Mouse (Mus musculus) CH12.LX (cell line): ENCODE results near the gene Gbp3. TPM values are rescaled to one million over a fixed set of nuclear protein-coding genes. Genes with fewer than 3 reads are reported as not detected.
A peak's percentile ranks its signal among the peaks of the same experiment; 100 is the strongest.

Source experiments
- DNase-seq: peaks from one replicate; pipeline ENCODE4 v3.0.0-alpha.2; 2013; ENCODE audit errors: extremely low read depth
- H3K27ac ChIP-seq: 2 replicates; pipeline ENCODE4 v1.5.1; 2012; ENCODE audit warnings: low read depth, mild to moderate bottlenecking, control low read depth, moderate library complexity; ENCODE audit not compliant: insufficient read depth
- H3K27me3 ChIP-seq: replicated peaks from 2 replicates; pipeline ENCODE3; 2012; ENCODE audit warnings: inconsistent platforms
- H3K36me3 ChIP-seq, 2 experiments: replicated peaks in 1 of 2; 2 replicates each; pipeline versions ENCODE3 to v1.6.1; 2012; ENCODE audit warnings: inconsistent platforms in 1 of 2, low read length in 1 of 2, mild to moderate bottlenecking in 1 of 2, mixed read lengths in 1 of 2, moderate library complexity in 1 of 2; ENCODE audit not compliant: control insufficient read depth in 1 of 2, insufficient read depth in 1 of 2
- H3K4me1 ChIP-seq, 2 experiments: 2 replicates each; pipeline ENCODE4 v1.6.1; 2012; ENCODE audit warnings: inconsistent platforms in 1 of 2, moderate library complexity in 1 of 2; ENCODE audit not compliant: insufficient read depth in 2 of 2, control insufficient read depth in 1 of 2
- H3K4me2 ChIP-seq: 2 replicates; pipeline ENCODE4 v1.6.1; 2012; ENCODE audit warnings: low read depth, mild to moderate bottlenecking, control low read depth; ENCODE audit not compliant: poor library complexity, insufficient read depth, severe bottlenecking
- H3K4me3 ChIP-seq, 3 experiments: fragments of 150-350 bp in 1 of 3; sonication (generic) in 1 of 3; replicated peaks in 1 of 3; 2 replicates each; pipeline versions ENCODE3 to v1.5.1; 2011 to 2012; ENCODE audit warnings: low read depth in 2 of 3, low read length in 2 of 3, mild to moderate bottlenecking in 2 of 3, moderate library complexity in 2 of 3, control low read depth in 1 of 3, improper control_type of control experiment in 1 of 3, inconsistent platforms in 1 of 3, mixed read lengths in 1 of 3; ENCODE audit not compliant: poor library complexity in 1 of 3
- H3K79me2 ChIP-seq: replicated peaks from 2 replicates; pipeline ENCODE4 v1.6.1; 2012; ENCODE audit warnings: mild to moderate bottlenecking, moderate library complexity; ENCODE audit not compliant: control insufficient read depth, poor library complexity, insufficient read depth, severe bottlenecking; ENCODE audit errors: extremely low read depth
- H3K9ac ChIP-seq: 2 replicates; pipeline ENCODE4 v1.6.1; 2012; ENCODE audit warnings: low read depth, mild to moderate bottlenecking, control low read depth, moderate library complexity; ENCODE audit not compliant: insufficient read depth
- H3K9me3 ChIP-seq: replicated peaks from 2 replicates; pipeline ENCODE3; 2012; ENCODE audit warnings: low read length, inconsistent platforms, mixed read lengths
- CHD1 ChIP-seq: IDR thresholded peaks from 2 replicates; pipeline ENCODE4 v1.6.1; 2012; ENCODE audit warnings: low read depth, low read length, improper control_type of control experiment, inconsistent platforms
- CTCF ChIP-seq, 2 experiments: IDR thresholded peaks in 1 of 2; conservative IDR thresholded peaks in 1 of 2; 2 replicates each; pipeline ENCODE4 v1.5.1; 2011 to 2012; ENCODE audit warnings: low read depth in 2 of 2, low read length in 2 of 2, improper control_type of control experiment in 1 of 2, inconsistent platforms in 1 of 2, mild to moderate bottlenecking in 1 of 2, moderate library complexity in 1 of 2
- E2F4 ChIP-seq: IDR thresholded peaks from 2 replicates; pipeline ENCODE4 v1.6.1; 2011; ENCODE audit warnings: low read depth, low read length, improper control_type of control experiment; ENCODE audit not compliant: insufficient replicate concordance
- ELF1 ChIP-seq: IDR thresholded peaks from 2 replicates; pipeline ENCODE4 v1.6.1; 2014; ENCODE audit warnings: low read depth, mild to moderate bottlenecking, inconsistent platforms, low read length, improper control_type of control experiment
- EP300 ChIP-seq: IDR thresholded peaks from 2 replicates; pipeline ENCODE4 v1.6.1; 2011; ENCODE audit warnings: low read length, improper control_type of control experiment
- ETS1 ChIP-seq: conservative IDR thresholded peaks from 2 replicates; pipeline ENCODE4 v1.6.1; 2012; ENCODE audit warnings: low read depth, mild to moderate bottlenecking, inconsistent platforms, low read length, improper control_type of control experiment, moderate library complexity
- GABPA ChIP-seq: IDR thresholded peaks from 2 replicates; pipeline ENCODE4 v1.6.1; 2012; ENCODE audit warnings: low read depth, low read length, improper control_type of control experiment, inconsistent platforms; ENCODE audit not compliant: insufficient replicate concordance
- HCFC1 ChIP-seq: IDR thresholded peaks from 2 replicates; pipeline ENCODE4 v1.6.1; 2012; ENCODE audit warnings: low read depth, mild to moderate bottlenecking, inconsistent platforms, low read length, improper control_type of control experiment
- IRF4 ChIP-seq: IDR thresholded peaks from 2 replicates; pipeline ENCODE4 v1.6.1; 2014; ENCODE audit warnings: low read depth, mild to moderate bottlenecking, inconsistent platforms, low read length, improper control_type of control experiment
- JUN ChIP-seq: IDR thresholded peaks from 2 replicates; pipeline ENCODE4 v1.6.1; 2011; ENCODE audit warnings: low read depth, mild to moderate bottlenecking, low read length, improper control_type of control experiment, moderate library complexity; ENCODE audit not compliant: insufficient read depth
- JUND ChIP-seq: conservative IDR thresholded peaks from 2 replicates; pipeline ENCODE4 v1.6.1; 2011; ENCODE audit warnings: low read depth, low read length, improper control_type of control experiment
- KAT2A ChIP-seq: IDR thresholded peaks from 2 replicates; pipeline ENCODE4 v1.6.1; 2012; ENCODE audit warnings: low read length, improper control_type of control experiment, inconsistent platforms; ENCODE audit not compliant: insufficient replicate concordance
- MAX ChIP-seq: IDR thresholded peaks from 2 replicates; pipeline ENCODE4 v1.6.1; 2011; ENCODE audit warnings: low read length, improper control_type of control experiment
- MAZ ChIP-seq: IDR thresholded peaks from 2 replicates; pipeline ENCODE4 v1.6.1; 2012; ENCODE audit warnings: low read depth, mild to moderate bottlenecking, inconsistent platforms, low read length, improper control_type of control experiment, moderate library complexity
- MEF2A ChIP-seq: IDR thresholded peaks from 2 replicates; pipeline ENCODE4 v1.6.1; 2014; ENCODE audit warnings: low read depth, mild to moderate bottlenecking, inconsistent platforms, low read length, improper control_type of control experiment, borderline replicate concordance
- MYC ChIP-seq: IDR thresholded peaks from 2 replicates; pipeline ENCODE4 v1.6.1; 2011; ENCODE audit warnings: low read depth, mild to moderate bottlenecking, improper control_type of control experiment, low read length
- NELFE ChIP-seq: IDR thresholded peaks from 2 replicates; pipeline ENCODE4 v1.6.1; 2011; ENCODE audit warnings: low read depth, low read length, improper control_type of control experiment
- NRF1 ChIP-seq: IDR thresholded peaks from 2 replicates; pipeline ENCODE4 v1.6.1; 2014; ENCODE audit warnings: low read depth, mild to moderate bottlenecking, inconsistent platforms, low read length, improper control_type of control experiment, moderate library complexity
- POLR2A ChIP-seq: IDR thresholded peaks from 2 replicates; pipeline ENCODE4 v1.6.1; 2011; ENCODE audit warnings: low read depth, mild to moderate bottlenecking, improper control_type of control experiment, low read length
- POLR2AphosphoS2 ChIP-seq: IDR thresholded peaks from 2 replicates; pipeline ENCODE4 v1.6.1; 2011; ENCODE audit warnings: low read depth, low read length, improper control_type of control experiment
- RAD21 ChIP-seq: IDR thresholded peaks from 2 replicates; pipeline ENCODE4 v1.6.1; 2011; ENCODE audit warnings: low read depth, mild to moderate bottlenecking, low read length, improper control_type of control experiment, moderate library complexity
- RCOR1 ChIP-seq: conservative IDR thresholded peaks from 2 replicates; pipeline ENCODE4 v1.6.1; 2012; ENCODE audit warnings: low read depth, mild to moderate bottlenecking, inconsistent platforms, low read length, improper control_type of control experiment
- SIN3A ChIP-seq: IDR thresholded peaks from 2 replicates; pipeline ENCODE4 v1.6.1; 2012; ENCODE audit warnings: low read length, improper control_type of control experiment, inconsistent platforms
- SMC3 ChIP-seq: IDR thresholded peaks from 2 replicates; pipeline ENCODE4 v1.6.1; 2011; ENCODE audit warnings: low read depth, low read length, improper control_type of control experiment
- TBP ChIP-seq: conservative IDR thresholded peaks from 2 replicates; pipeline ENCODE4 v1.6.1; 2011; ENCODE audit warnings: low read depth, low read length, improper control_type of control experiment
- TCF12 ChIP-seq: IDR thresholded peaks from 2 replicates; pipeline ENCODE4 v1.6.1; 2014; ENCODE audit warnings: low read depth, mild to moderate bottlenecking, inconsistent platforms, low read length, improper control_type of control experiment
- UBTF ChIP-seq: IDR thresholded peaks from 2 replicates; pipeline ENCODE4 v1.6.1; 2012; ENCODE audit warnings: low read depth, mild to moderate bottlenecking, inconsistent platforms, low read length, improper control_type of control experiment, moderate library complexity
- USF1 ChIP-seq: IDR thresholded peaks from 2 replicates; pipeline ENCODE4 v1.6.1; 2014; ENCODE audit warnings: low read depth, mild to moderate bottlenecking, inconsistent platforms, low read length, improper control_type of control experiment
- USF2 ChIP-seq: conservative IDR thresholded peaks from 2 replicates; pipeline ENCODE4 v1.6.1; 2011; ENCODE audit warnings: low read depth, low read length, improper control_type of control experiment
- ZC3H11A ChIP-seq: IDR thresholded peaks from 2 replicates; pipeline ENCODE4 v1.6.1; 2012; ENCODE audit warnings: low read depth, mild to moderate bottlenecking, inconsistent platforms, low read length, improper control_type of control experiment
- ZKSCAN1 ChIP-seq: IDR thresholded peaks from 2 replicates; pipeline ENCODE4 v1.6.1; 2012; ENCODE audit warnings: low read depth, inconsistent platforms, low read length, improper control_type of control experiment, borderline replicate concordance
- ZMIZ1 ChIP-seq: IDR thresholded peaks from 2 replicates; pipeline ENCODE4 v1.6.1; 2012; ENCODE audit warnings: low read depth, mild to moderate bottlenecking, inconsistent platforms, low read length, improper control_type of control experiment
- ZNF384 ChIP-seq: IDR thresholded peaks from 2 replicates; pipeline ENCODE4 v1.6.1; 2012; ENCODE audit warnings: low read depth, low read length, improper control_type of control experiment, inconsistent platforms
- dilution Hi-C: fragments of 300-500 bp; cut with MboI; formaldehyde crosslinking; loops from 2 replicates; pipeline ENCODE4 v1.14.3; 2020; ENCODE audit warnings: low sequenced_read_pairs; ENCODE audit not compliant: extremely low pct_unique_long_range_greater_than_20kb, extremely low pct_ligation_motif_present
- in situ Hi-C: fragments of 300-500 bp; cut with MboI; formaldehyde crosslinking; loops from 3 replicates; pipeline ENCODE4 v1.14.3; 2019; ENCODE audit warnings: low sequenced_read_pairs, low pct_ligation_motif_present, low pct_unique_long_range_greater_than_20kb, mixed read lengths
- polyA plus RNA-seq: library from polyadenylated mRNA; unstranded; fragments of >175 nt; gene quantifications from 2 replicates; pipeline ENCODE4 v1.2.1, GENCODE M21; 2012; ENCODE audit warnings: low read depth; ENCODE audit not compliant: insufficient read length
- total RNA-seq, 2 experiments: library from RNA; depleted of rRNA; stranded (reverse); fragments of 300-350 nt in 1 of 2; fragments of >200 nt in 1 of 2; gene quantifications; 2 replicates each; pipeline ENCODE4 v1.2.3; 2012 to 2014

Gene Gbp3
- total and polyA plus RNA-seq, 3 experiments, result 89.0 to 91.4 (median 90.6) TPM

DNA sequence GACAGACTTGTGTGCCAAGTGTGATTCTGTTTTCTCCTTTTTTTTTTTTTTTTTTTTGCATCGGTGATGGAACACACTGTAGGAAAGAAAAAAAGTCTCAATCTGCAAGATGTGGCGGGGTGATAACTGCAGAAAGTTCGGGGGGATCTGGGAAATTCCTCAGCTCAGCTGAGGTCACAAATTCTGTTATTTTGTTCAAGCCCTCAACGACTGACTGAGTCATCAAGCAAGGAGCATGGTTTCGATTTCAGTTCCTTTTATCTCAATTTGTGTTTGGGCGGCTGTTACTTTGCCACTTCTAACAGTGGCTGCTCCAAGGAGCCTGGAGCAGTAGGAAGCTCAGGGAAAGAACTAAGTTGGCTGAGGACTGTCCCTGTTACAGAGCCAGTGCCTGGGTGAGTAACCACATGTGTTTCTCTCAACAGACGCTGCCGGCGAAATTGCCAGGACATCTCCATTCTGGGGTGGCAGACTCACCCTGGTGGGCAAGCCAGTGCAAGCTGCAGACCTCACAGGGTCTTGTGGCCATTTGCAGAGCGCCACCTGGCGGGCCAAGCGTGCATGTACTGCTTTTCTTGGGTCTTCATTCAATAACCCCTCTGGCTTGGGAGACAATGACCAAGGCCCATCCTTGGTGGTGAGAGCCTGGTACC, 596 bp downstream of the Gbp3 start (continued):
- TF ChIP-seq JUND (peak; percentile 95), TCF12 (peak; percentile 92), EP300 (peak; percentile 99), SMC3 (peak; percentile 100), CTCF (conservative IDR thresholded peaks at IDR 0.05 in 1 of 2, IDR thresholded peaks at IDR 0.05 in 1 of 2; ENCODE audit: low read depth in 2 of 2, low read length in 2 of 2) (peak; percentile 100), ZKSCAN1 (no peak), KAT2A (no peak), ELF1 (peak; percentile 7; the same call in 1 of the 2 replicates), NRF1 (peak; percentile 21; the same call in 1 of the 2 replicates), MAZ (peak; percentile 88), NELFE (peak; percentile 74), POLR2AphosphoS2 (peak; percentile 22; the same call in 1 of the 2 replicates), ZC3H11A (peak; percentile 89), USF1 (no peak), POLR2A (peak; percentile 72), RCOR1 (peak; percentile 98), MYC (peak; percentile 98), MAX (peak; percentile 88; the same call in 1 of the 2 replicates), IRF4 (peak; percentile 100), SIN3A (peak; percentile 94), CHD1 (peak; percentile 94), RAD21 (peak; percentile 98)

DNA sequence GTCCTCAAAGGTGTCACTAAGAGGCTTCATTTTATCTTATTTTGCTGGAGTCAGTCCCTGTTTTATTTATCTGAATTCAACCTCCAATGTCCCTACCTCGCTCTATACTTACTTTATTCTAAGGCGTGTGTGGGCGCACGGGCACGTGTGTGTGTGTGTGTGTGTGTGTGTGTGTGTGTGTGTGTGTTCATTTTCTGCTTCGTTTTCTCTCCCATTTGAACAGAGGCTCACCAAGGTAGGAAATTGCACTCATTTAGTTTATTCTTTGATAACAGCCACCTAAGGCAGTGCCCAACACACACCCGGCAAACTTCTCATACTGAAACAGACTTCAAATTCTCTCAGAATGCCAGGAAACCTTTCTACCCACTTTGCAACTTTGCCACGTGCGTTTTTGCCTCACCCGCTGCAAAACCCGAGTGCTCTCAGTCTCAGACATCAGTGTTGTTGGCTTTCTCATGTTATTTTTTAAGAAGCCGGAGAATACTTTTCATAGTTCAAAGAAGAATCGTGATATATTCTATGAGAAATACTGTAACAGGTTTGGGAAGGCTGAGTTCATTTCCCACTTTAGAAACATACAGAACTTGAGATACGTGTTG, 1.3 kb downstream of the Gbp3 start:
- Histone ChIP-seq H3K9me3 (no peaks in the 10 kb centered on the region), H3K27me3 (no peaks in the 10 kb centered on the region), H3K4me3 (peak overlapping the region; percentile 55 to 69 (median 64)), H3K9ac (peak overlapping the region; percentile 78), H3K4me2 (peak overlapping the region; percentile 97), H3K36me3 (peaks cover 18 to 35% of the 10 kb centered on the region in 2 experiments), H3K27ac (peak overlapping the region; percentile 92; the same call in 1 of the 2 replicates), H3K4me1 (peaks cover 12 to 35% of the 10 kb centered on the region in 2 experiments), H3K79me2 (peaks cover 18% of the 10 kb centered on the region)
- in situ Hi-C loops (loop anchor here (5.0 to 10.0 kb wide), 2 partner anchors 69 to 144 kb away; partner anchors contain the start of genes Gbp5 and Kyat3), dilution Hi-C loops (no loop called here)
- no peak for DNase-seq
- no peak for TF ChIP-seq ZNF384
- TF ChIP-seq E2F4, result no peak
- TF ChIP-seq MAX, result peak; percentile 95
- no peak for TF ChIP-seq MEF2A
- peak; percentile 97 for TF ChIP-seq MYC
- no peak; the same call in 1 of the 2 replicates for TF ChIP-seq EP300
- 0 out of 2 replicates have a peak, but pooled peaks have one; percentile 15 for TF ChIP-seq MAZ
- no peak for TF ChIP-seq GABPA
- TF ChIP-seq TBP, result no peak
- TF ChIP-seq JUN, result no peak; the same call in 1 of the 2 replicates
- TF ChIP-seq POLR2A, result no peak
- 0 out of 2 replicates have a peak, but pooled peaks have one; percentile 6 for TF ChIP-seq POLR2AphosphoS2
- no peak for TF ChIP-seq ETS1
- no peak for TF ChIP-seq RCOR1
- no peak for TF ChIP-seq USF2
- TF ChIP-seq JUND, result no peak
- TF ChIP-seq ZKSCAN1, result no peak
- no peak for TF ChIP-seq USF1
- no peak for TF ChIP-seq UBTF
- TF ChIP-seq ZC3H11A, result no peak
- no peak for TF ChIP-seq HCFC1
- 0 out of 2 replicates have a peak, but pooled peaks have one; percentile 14 for TF ChIP-seq ZMIZ1
- no peak for TF ChIP-seq KAT2A
- TF ChIP-seq IRF4, result no peak; the same call in 1 of the 2 replicates
- TF ChIP-seq CTCF (conservative IDR thresholded peaks at IDR 0.05 in 1 of 2, IDR thresholded peaks at IDR 0.05 in 1 of 2; ENCODE audit: low read depth in 2 of 2, low read length in 2 of 2), result no peak
- no peak for TF ChIP-seq SMC3
